Mouse (Mus musculus) gastrocnemius, adult 8-10 months (tissue): ENCODE measurements around the gene Kpna7. TPM values are rescaled to one million over a fixed set of nuclear protein-coding genes. Genes with fewer than 3 reads are reported as not detected.
"Not testable (repeated sequence)": the region's sequence is repeated elsewhere in the genome, so short reads cannot be mapped to it uniquely, and the experiment has no call there.

Experiments
- DNase-seq, 2 experiments: peaks; one replicate each; pipeline ENCODE4 v3.0.0; 2022; ENCODE audit warnings: low spot score in 2 of 2
- total RNA-seq, 4 experiments: library from RNA; stranded (reverse); gene quantifications; 2 replicates each; pipeline ENCODE4 v1.2.4; 2022

Gene Kpna7
- total RNA-seq, 4 experiments from 2014 or later, result not detected

DNA sequence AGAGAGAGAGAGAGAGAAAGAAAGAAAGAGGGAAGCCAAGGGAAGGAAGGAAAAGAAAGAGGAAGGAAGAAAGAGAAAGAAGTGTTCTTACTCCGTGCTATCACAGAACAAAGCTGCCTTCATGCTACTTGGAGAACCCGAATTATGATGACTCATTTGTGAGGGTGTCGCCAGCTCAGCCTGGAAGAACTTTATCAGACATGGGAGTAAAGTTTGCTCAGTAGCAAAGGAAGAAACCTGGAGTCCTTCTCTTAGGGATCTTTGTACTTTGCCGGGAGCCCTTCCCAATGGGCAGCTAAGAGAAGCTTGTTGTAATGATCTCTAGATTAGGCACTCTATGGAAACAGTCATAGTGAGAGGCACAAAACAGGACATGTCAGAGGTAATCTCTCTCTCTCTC is 18.9 kb upstream of the Kpna7 start:
- DNase-seq, result no peak

DNA sequence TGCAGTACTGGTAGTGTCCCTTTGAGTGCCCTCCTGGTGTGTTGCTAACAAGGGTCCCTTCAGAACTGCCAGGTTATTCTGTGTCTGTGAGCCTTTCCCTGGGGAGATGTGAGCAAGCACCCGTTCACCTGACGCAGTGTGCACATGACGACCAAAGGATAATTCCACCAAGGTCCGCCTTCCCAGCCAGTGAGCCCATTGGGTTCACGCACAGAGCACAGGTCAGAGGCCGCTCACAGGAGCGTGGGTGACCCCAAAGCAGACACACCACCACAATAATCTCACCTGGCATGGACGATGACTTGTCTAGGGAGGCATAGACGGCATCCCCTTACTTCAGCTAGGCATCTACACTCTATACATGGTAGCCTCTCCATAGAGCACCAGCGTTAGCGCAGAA is 17.6 kb upstream of the Kpna7 start:
- not testable (repeated sequence) for DNase-seq

GRCm38 (mm10) chr5:145100960-145101359 is 17.1 kb upstream of the Kpna7 start:
- no peak for DNase-seq

DNA sequence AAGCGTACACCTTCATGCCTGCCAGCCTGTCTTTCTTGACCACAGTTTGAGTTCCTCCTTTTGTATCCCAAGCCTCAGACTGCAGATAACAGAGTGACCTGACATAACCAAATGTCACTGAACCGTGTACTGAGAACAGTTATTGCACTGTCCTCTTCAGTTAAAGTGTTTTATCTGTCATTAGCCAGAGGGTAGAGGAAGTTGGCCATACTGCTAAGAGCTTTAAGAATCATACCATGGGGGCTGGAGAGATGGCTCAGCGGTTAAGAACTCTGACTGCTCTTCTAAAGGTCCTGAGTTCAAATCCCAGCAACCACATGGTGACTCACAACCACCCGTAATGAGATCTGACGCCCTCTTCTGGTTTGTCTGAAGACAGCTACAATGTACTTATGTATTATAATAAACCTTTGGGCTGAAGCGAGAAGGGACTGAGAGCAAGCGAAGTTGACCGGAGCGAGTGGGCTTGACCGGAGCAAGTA is 14.6 kb upstream of the Kpna7 start:
- DNase-seq, result no peak

DNA sequence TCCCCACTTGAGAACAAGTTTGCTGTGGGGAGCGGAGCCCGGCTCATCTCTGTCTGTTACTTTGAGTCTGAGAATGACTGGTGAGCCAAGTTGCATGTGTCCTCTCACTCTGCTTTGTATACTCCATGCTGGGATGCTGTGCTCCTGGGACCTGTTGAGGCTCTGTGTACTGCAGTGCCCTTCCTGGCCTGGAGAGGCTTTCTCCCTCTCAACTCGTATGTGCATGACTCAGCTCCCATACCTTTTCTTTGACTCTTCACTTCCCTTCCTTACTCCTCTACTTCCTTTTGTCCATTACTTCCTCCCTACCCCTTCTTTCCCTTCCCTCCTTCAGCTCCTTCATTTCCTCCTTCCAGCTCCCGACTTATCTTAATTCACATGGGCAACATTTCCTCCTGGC is 12.4 kb upstream of the Kpna7 start:
- DNase-seq, result no peak

GRCm38 (mm10) chr5:145089878-145090277 is 6.0 kb upstream of the Kpna7 start:
- DNase-seq, result no peak

- DNase-seq, result no peak
These were observed 4.4 kb upstream of the Kpna7 start for GRCm38 (mm10) chr5:145088186-145088585.

- no peak for DNase-seq
These were observed 992 bp upstream of the Kpna7 start for GRCm38 (mm10) chr5:145084822-145085221.

DNA sequence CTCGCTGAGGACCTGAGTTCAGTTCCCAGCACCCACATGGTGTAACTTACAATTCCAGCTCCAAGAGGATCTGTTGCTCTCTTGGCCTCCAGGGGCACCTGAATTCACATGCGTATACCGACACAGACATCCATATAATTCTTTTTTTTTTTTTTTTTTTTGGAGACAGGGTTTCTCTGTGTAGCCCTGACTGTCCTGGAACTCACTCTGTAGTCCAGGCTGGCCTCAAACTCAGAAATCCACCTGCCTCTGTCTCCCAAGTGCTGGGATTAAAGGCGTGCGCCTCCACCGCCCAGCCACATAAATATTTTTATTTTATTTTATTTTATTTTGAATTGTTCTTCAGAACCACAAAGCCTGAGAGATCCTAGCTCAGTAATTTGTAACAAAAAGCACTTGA is 629 bp downstream of the Kpna7 start:
- DNase-seq, result not testable (repeated sequence)

GRCm38 (mm10) chr5:145081866-145082613 is 1.8 kb downstream of the Kpna7 start:
- DNase-seq, result no peak

GRCm38 (mm10) chr5:145075081-145075480 is 8.7 kb downstream of the Kpna7 start:
- no peak for DNase-seq

DNA sequence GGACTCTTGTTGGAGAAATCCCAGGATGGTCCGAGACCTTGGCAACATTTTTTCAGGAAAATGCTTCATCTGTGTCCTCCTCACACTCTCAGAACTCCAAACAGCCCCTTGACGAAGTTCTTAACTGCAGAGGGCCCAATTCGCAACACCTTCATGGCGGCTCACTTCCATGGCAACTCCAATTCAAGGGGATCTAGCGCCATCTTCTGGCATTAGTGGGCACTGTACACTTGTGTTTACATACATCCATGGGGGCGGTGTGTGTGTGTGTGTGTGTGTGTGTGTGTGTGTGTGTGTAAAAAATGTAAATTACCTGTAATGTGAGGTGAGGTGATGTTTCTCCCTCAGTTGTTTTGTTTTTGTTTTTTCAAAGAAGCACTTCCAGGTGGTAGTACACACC is 12.5 kb downstream of the Kpna7 start:
- no peak for DNase-seq

GRCm38 (mm10) chr5:145069707-145070106 is 14.1 kb downstream of the Kpna7 start:
- peak; percentile 11 to 17 for DNase-seq

DNA sequence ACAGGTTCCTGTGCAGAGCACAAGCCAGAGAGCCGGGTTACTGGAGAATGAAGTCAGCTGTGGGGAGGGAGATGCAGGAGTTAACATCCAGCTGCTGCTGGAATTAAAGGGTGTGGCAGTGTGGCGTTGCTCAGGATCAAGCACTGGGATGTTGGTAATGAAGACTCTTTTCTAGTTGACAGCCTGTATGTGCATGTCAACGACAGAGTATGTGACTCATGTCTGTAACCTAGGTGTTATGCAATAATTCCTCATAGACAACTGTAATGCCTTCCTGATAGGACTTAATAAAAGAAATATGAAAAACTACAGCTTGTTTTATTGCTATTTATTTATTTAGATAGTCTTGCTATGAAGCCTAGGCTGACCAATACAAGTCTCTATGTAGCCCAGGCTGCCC is 15.0 kb downstream of the Kpna7 start:
- no peak for DNase-seq

- no peak for DNase-seq
These were observed 19.0 kb downstream of the Kpna7 start for GRCm38 (mm10) chr5:145064765-145065340.

GRCm38 (mm10) chr5:145059524-145059923 is 24.3 kb downstream of the Kpna7 start:
- no peak for DNase-seq

- DNase-seq, result no peak
These were observed 25.1 kb downstream of the Kpna7 start for GRCm38 (mm10) chr5:145058722-145059121.

DNA sequence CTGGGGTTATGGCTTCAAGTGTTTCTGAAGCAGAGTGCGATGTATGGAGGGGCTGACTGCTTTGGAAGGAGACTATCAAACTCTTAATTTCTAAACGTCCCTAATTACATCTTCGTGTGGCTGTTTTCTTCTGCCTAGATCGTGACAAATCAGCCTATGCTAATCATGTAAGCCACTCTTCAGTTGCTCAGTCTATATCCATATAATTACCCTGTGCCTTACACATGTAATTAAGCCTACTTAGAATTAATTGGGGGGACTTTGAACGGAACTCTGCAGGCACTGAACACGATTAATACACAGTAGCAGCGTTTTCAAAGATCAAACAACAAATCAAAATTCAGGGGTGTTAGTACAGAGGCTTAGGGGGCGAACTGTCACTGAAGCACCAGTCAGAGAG is 25.9 kb downstream of the Kpna7 start:
- DNase-seq, result no peak

GRCm38 (mm10) chr5:145054187-145054586 is 29.6 kb downstream of the Kpna7 start:
- not testable (repeated sequence) for DNase-seq

- DNase-seq, result not testable (repeated sequence)
These were observed 41.1 kb downstream of the Kpna7 start, which contains the start of gene 1700018F24Rik for GRCm38 (mm10) chr5:145042690-145043089. Gene 1700018F24Rik (plus strand): TSS chr5:145042990.

DNA sequence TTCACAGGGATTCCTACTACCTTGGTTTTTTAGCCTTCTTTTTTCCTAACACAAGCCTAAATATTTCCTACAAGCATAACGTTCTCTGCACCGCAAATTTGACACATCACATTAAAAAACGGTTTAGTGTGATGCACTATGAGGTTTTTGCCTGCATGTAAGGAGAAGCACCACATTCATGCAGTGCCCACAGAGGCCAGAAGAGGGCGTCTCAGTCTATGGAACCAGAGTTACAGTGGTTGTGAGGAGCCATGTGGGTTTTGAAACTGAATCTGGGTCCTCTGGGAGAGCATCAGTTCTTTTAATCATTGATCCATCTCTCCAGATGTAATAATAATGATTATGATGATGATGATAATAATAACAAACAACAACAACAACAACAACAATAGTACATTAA is 42.2 kb downstream of the Kpna7 start:
- DNase-seq, result no peak

- DNase-seq, result not testable (repeated sequence)
These were observed 51.4 kb downstream of the Kpna7 start, which contains the start of gene Gm4871 for GRCm38 (mm10) chr5:145032391-145032790. Gene Gm4871 (minus strand): TSS chr5:145032754.

- not testable (repeated sequence) for DNase-seq
These were observed 53.4 kb downstream of the Kpna7 start for GRCm38 (mm10) chr5:145030476-145030875.
